Mouse (Mus musculus) stomach, embryonic 14.5 days (tissue): Measurements from ENCODE around the gene Ssbp3. TPM values are rescaled to one million over a fixed set of nuclear protein-coding genes. Genes with fewer than 3 reads are reported as not detected.

Source experiments
- ATAC-seq: fragments of 200-750 bp; cut with Nextera tagmentation; 2 replicates; pipeline ENCODE4 v1.8.0; 2017; ENCODE audit warnings: low read depth, moderate TSS enrichment; ENCODE audit not compliant: insufficient number of reproducible peaks, insufficient read depth, low FRiP score
- H3K27ac ChIP-seq: fragments of 300-500 bp; sonication (generic); 2 replicates; pipeline ENCODE4 v1.5.1; 2014; ENCODE audit warnings: mild to moderate bottlenecking, low read length, moderate library complexity, mixed read lengths
- H3K27me3 ChIP-seq: fragments of 300-500 bp; sonication (generic); 2 replicates; pipeline ENCODE4 v1.6.1; 2014; ENCODE audit warnings: low read length, control low read depth, mixed read lengths; ENCODE audit not compliant: control insufficient read depth, insufficient read depth
- H3K36me3 ChIP-seq: fragments of 300-500 bp; sonication (generic); 2 replicates; pipeline ENCODE4 v1.6.1; 2014; ENCODE audit warnings: mild to moderate bottlenecking, control low read depth, low read length, moderate library complexity, mixed read lengths; ENCODE audit not compliant: control insufficient read depth, insufficient read depth
- H3K4me1 ChIP-seq: fragments of 300-500 bp; sonication (generic); 2 replicates; pipeline ENCODE4 v1.6.1; 2014; ENCODE audit warnings: low read length, control low read depth, mixed read lengths; ENCODE audit not compliant: control insufficient read depth, insufficient read depth
- H3K4me2 ChIP-seq: fragments of 300-500 bp; sonication (generic); replicated peaks from 2 replicates; pipeline ENCODE4 v1.6.1; 2014; ENCODE audit warnings: low read depth, low read length, control low read depth
- H3K4me3 ChIP-seq: fragments of 300-500 bp; sonication (generic); 2 replicates; pipeline ENCODE4 v1.5.1; 2014; ENCODE audit warnings: low read depth, low read length, control low read depth
- H3K9ac ChIP-seq: fragments of 300-500 bp; sonication (generic); replicated peaks from 2 replicates; pipeline ENCODE4 v1.6.1; 2014; ENCODE audit warnings: low read depth, mild to moderate bottlenecking, control low read depth, low read length, moderate library complexity, mixed read lengths
- H3K9me3 ChIP-seq: fragments of 300-500 bp; sonication (generic); 2 replicates; pipeline ENCODE4 v1.6.1; 2016; ENCODE audit warnings: low read depth, low read length, control low read depth; ENCODE audit not compliant: control insufficient read depth
- WGBS: fragments of 180-500 bp; shearing (Covaris S2); extraction: QIAGEN DNeasy Blood & Tissue Kit; methylation state at CpG from one replicate; pipeline ENCODE4 v1.1.7; 2014; 5-methylcytosine and 5-hydroxymethylcytosine counted together
- polyA plus RNA-seq: library from polyadenylated mRNA; unstranded; fragments of >200 nt; fragmentation: Nextera tagmentation; extraction: Ambion mirVana; gene quantifications from 2 replicates; pipeline ENCODE4 v1.2.1, GENCODE M21; 2014

Ssbp3 gene
- polyA plus RNA-seq, 1 experiment from 2014 or later = 79.9 TPM

DNA sequence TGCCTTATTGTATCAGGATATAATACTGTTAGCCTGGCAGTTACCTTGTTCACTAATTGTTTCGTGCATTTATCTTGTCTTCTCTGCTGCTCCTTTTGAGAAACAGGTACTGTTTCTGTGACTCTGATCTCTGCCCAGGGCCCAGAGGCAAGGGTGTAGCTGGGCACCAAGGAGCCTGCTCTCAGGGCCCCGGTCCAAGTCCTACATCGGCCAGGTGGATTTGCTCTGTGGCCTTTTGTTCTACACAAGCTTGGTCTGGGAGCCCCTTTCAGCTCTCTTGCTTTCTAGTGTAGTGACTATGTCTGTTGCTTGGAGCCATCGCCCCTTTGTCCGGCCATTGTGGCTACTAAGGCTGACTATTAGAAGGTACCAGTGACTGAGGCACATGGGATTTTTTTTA lies 82.6 kb downstream of the Ssbp3 start:
- Histone ChIP-seq H3K36me3 (no peaks in the 10 kb centered on the region), H3K27me3 (no peaks in the 10 kb centered on the region), H3K4me2 (no peak overlapping the region), H3K4me1 (peaks cover 37% of the 10 kb centered on the region), H3K27ac (no peak overlapping the region), H3K9me3 (no peaks in the 10 kb centered on the region), H3K4me3 (no peak overlapping the region), H3K9ac (no peak overlapping the region)
- 94% methylated on average over 5 of the region's 5 CpGs for WGBS
- ATAC-seq = no peak

GRCm38 (mm10) chr4:106994252-106994651 lies 83.8 kb downstream of the Ssbp3 start:
- no peak overlapping the region for H3K4me3 ChIP-seq
- peaks cover 32% of the 10 kb centered on the region for H3K4me1 ChIP-seq
- no peak overlapping the region for H3K4me2 ChIP-seq
- H3K9ac ChIP-seq = no peak overlapping the region
- no peaks in the 10 kb centered on the region for H3K9me3 ChIP-seq
- no peaks in the 10 kb centered on the region for H3K27me3 ChIP-seq
- no peak for ATAC-seq
- peak overlapping the region; percentile 17; the same call in 1 of the 2 replicates for H3K27ac ChIP-seq
- 77% methylated on average over 5 of the region's 5 CpGs for WGBS
- no peaks in the 10 kb centered on the region; the same call in 1 of the 2 replicates for H3K36me3 ChIP-seq

GRCm38 (mm10) chr4:106995069-106995468 lies 84.6 kb downstream of the Ssbp3 start:
- Histone ChIP-seq H3K27me3 (no peaks in the 10 kb centered on the region), H3K4me2 (no peak overlapping the region), H3K4me3 (no peak overlapping the region), H3K4me1 (peaks cover 28% of the 10 kb centered on the region), H3K27ac (no peak overlapping the region), H3K36me3 (no peaks in the 10 kb centered on the region; the same call in 1 of the 2 replicates), H3K9ac (no peak overlapping the region), H3K9me3 (no peaks in the 10 kb centered on the region)
- 86% methylated on average over 6 of the region's 6 CpGs for WGBS
- no peak for ATAC-seq

GRCm38 (mm10) chr4:106995513-106995912 lies 85.0 kb downstream of the Ssbp3 start:
- Histone ChIP-seq H3K4me2 (no peak overlapping the region), H3K27me3 (no peaks in the 10 kb centered on the region), H3K27ac (peak overlapping the region; percentile 39; the same call in 1 of the 2 replicates), H3K4me3 (no peak overlapping the region), H3K9me3 (no peaks in the 10 kb centered on the region), H3K36me3 (no peaks in the 10 kb centered on the region; the same call in 1 of the 2 replicates), H3K9ac (no peak overlapping the region), H3K4me1 (peaks cover 30% of the 10 kb centered on the region)
- WGBS = 74% methylated on average over 5 of the region's 5 CpGs
- no peak for ATAC-seq

GRCm38 (mm10) chr4:106996305-106997076 lies 86.0 kb downstream of the Ssbp3 start:
- Histone ChIP-seq H3K4me1 (peaks cover 39% of the 10 kb centered on the region), H3K9ac (no peak overlapping the region), H3K4me2 (no peak overlapping the region), H3K27ac (peak overlapping the region; percentile 39; the same call in 1 of the 2 replicates), H3K9me3 (no peaks in the 10 kb centered on the region), H3K27me3 (no peaks in the 10 kb centered on the region), H3K36me3 (no peaks in the 10 kb centered on the region; the same call in 1 of the 2 replicates), H3K4me3 (no peak overlapping the region)
- ATAC-seq = peak; percentile 77
- WGBS = 22% methylated on average over 13 of the region's 13 CpGs

- Histone ChIP-seq H3K4me2 (no peak overlapping the region), H3K9ac (no peak overlapping the region), H3K27me3 (no peaks in the 10 kb centered on the region), H3K36me3 (no peaks in the 10 kb centered on the region; the same call in 1 of the 2 replicates), H3K9me3 (no peaks in the 10 kb centered on the region), H3K27ac (no peak overlapping the region), H3K4me3 (no peak overlapping the region), H3K4me1 (peaks cover 42% of the 10 kb centered on the region)
- ATAC-seq = no peak
- WGBS = 53% methylated on average over 5 of the region's 5 CpGs
These were observed 90.8 kb downstream of the Ssbp3 start for GRCm38 (mm10) chr4:107001259-107001810.

GRCm38 (mm10) chr4:107001916-107002488 lies 91.5 kb downstream of the Ssbp3 start:
- Histone ChIP-seq H3K36me3 (no peaks in the 10 kb centered on the region; the same call in 1 of the 2 replicates), H3K27me3 (no peaks in the 10 kb centered on the region), H3K4me2 (no peak overlapping the region), H3K4me1 (peaks cover 36% of the 10 kb centered on the region), H3K27ac (no peak overlapping the region), H3K4me3 (no peak overlapping the region), H3K9ac (no peak overlapping the region), H3K9me3 (no peaks in the 10 kb centered on the region)
- 60% methylated on average over 14 of the region's 14 CpGs for WGBS
- ATAC-seq = no peak

DNA sequence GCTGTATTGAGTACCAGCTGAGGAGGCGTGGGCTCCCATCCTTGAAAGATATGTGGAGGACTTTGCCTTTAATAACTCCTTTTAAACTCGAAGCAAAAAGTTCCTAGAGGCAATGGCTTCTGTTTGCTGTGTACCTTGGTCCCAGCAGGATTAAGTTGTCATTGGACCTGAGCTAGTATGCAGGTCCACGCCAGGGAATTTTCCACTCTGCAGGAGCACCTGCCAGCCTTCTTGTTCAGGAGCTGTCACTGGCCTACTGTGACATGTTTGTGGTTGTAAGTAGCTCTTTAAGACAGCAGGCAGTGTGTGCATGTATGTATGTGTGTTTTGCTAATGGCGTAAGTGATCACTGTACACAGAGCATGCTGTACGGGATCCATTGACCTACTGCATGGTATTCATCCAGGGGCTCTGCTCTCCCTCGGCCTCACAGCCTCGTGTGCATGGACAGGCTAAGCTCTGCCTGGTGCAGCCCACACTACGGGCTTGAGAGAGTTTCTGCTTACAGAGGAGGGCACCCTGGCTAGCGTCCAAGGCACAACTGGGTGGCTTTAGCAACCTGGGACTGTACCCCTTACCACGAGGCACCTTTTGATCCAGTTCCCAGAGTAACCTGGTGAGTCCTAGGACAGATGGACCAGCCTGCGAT lies 92.1 kb downstream of the Ssbp3 start:
- no peak overlapping the region for H3K4me2 ChIP-seq
- no peak overlapping the region for H3K4me3 ChIP-seq
- H3K27ac ChIP-seq = no peak overlapping the region
- H3K36me3 ChIP-seq = no peaks in the 10 kb centered on the region; the same call in 1 of the 2 replicates
- no peaks in the 10 kb centered on the region for H3K27me3 ChIP-seq
- no peak overlapping the region for H3K9ac ChIP-seq
- no peak for ATAC-seq
- H3K9me3 ChIP-seq = no peaks in the 10 kb centered on the region
- peaks cover 30% of the 10 kb centered on the region for H3K4me1 ChIP-seq
- 60% methylated on average over 11 of the region's 11 CpGs for WGBS
